Mouse (Mus musculus): ENCODE results near the gene Orai1.

The Orai1 gene

DNA sequence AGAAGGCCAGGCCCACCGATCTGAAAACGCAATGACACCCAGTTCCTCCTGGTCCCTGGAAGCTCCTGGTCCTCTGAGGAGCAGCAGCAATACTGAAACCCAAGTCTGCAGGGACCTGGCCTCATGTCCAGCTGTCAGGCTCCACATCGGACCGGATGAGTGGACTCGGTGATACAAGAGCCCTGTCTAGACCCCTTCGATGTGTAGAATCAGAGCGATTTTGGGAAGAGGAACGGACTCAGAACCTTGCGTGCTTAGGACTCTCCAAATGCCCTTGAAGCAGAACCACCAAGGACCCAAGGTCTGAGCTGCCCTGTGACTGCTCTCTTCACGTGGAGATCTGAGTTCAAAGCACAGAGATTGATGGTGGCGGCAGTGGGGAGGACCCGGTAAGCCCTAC is 53.2 kb downstream of the Orai1 start, which contains the start of gene Tmem120b:
Tmem120b (plus strand) TSS at position 301 of the 400 bp plus-strand sequence.
- no peak for DNase-seq (ENCODE audit: low read depth, low spot score)

GRCm38 (mm10) chr5:123068714-123069113 is 53.8 kb downstream of the Orai1 start:
- no peak for DNase-seq (ENCODE audit: low read depth, low spot score)

- DNase-seq (ENCODE audit: low read depth, low spot score), result peak; percentile 75
These were observed 60.9 kb downstream of the Orai1 start for GRCm38 (mm10) chr5:123075576-123076418.

GRCm38 (mm10) chr5:123076419-123077281 is 61.8 kb downstream of the Orai1 start:
- DNase-seq (ENCODE audit: low read depth, low spot score), result no peak

DNA sequence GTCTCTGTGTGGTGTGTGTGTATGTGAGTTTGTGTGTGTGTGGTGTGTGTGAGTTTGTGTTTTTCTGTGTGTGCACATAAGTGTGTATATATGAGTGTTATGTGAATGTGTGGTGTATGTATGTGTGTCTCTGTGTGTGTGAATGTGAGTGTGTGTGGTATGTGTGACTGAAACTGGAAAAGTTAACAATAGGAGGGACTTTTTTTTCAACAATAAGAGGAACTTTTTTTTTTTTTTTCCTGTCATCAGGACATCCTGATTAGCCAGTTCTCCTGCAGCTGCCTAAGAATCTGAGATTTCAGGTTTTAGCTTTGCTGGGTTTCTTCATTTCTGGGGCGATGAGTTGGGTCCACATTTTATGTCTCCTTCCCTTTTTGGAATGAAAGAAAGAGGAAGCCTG is 64.7 kb downstream of the Orai1 start:
- DNase-seq (ENCODE audit: low read depth, low spot score), result no peak

- DNase-seq (ENCODE audit: low read depth, low spot score), result no peak
These were observed 65.2 kb downstream of the Orai1 start for GRCm38 (mm10) chr5:123080041-123080440.

All from brain, embryonic 18.5 days (tissue).